Mouse (Mus musculus) testis, adult 2 months (tissue): ENCODE measurements around the gene Slc17a3.

ENCODE experiments used
- CTCF ChIP-seq: fragments of 200-500 bp; IDR thresholded peaks from 2 replicates; pipeline ENCODE4 v1.5.1; 2012; ENCODE audit warnings: low read depth, mild to moderate bottlenecking, inconsistent platforms, low read length, moderate library complexity; ENCODE audit not compliant: control insufficient read depth, insufficient read depth, insufficient replicate concordance
- POLR2A ChIP-seq: fragments of 200-500 bp; IDR thresholded peaks from 2 replicates; pipeline ENCODE4 v1.6.1; 2012; ENCODE audit warnings: low read depth, mild to moderate bottlenecking, inconsistent platforms, low read length, moderate library complexity; ENCODE audit not compliant: control insufficient read depth

DNA sequence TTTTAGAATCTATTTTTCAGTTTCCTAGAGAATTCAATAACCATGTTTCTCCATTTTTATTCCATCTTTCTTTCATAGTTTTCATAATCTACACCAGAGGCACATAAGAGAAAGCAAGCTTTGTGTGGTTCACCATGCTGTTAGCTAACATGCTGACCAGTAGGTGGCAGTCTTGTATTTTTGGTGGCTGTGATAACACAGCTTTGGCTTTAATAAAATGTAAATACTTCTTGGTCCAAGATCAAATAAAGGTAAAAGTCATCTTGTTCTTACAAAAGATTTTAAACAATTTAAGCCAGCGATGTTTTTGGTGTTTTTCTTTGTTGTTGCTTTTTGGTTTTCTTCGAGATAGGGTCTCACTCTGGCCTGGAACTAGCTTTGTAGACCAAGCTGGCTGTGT, 46.7 kb upstream of the Slc17a3 start:
- TF ChIP-seq CTCF (no peak; the same call in 1 of the 2 replicates), POLR2A (no peak)
